Mouse (Mus musculus) large intestine, adult 2 months (tissue): ENCODE measurements around the gene Clca3a2. TPM values are rescaled to one million over a fixed set of nuclear protein-coding genes. Genes with fewer than 3 reads are reported as not detected.
"Not testable (repeated sequence)": the region's sequence is repeated elsewhere in the genome, so short reads cannot be mapped to it uniquely, and the experiment has no call there.

Source experiments
- DNase-seq: peaks from one replicate; pipeline ENCODE4 v3.0.0-alpha.2; 2012; ENCODE audit warnings: low read depth, low spot score
- WGBS: fragments of 180-500 bp; shearing (Covaris S2); methylation state at CpG from one replicate; pipeline ENCODE4 v1.1.7; 2018; 5-methylcytosine and 5-hydroxymethylcytosine counted together
- polyA plus RNA-seq: library from polyadenylated mRNA; depleted of rRNA; stranded (reverse); fragments of >200 nt; gene quantifications from 2 replicates; pipeline ENCODE4 v1.2.3, GENCODE M21; 2012; rRNA removed

Clca3a2 gene
- polyA plus RNA-seq, 1 experiment, result 8.8 TPM

- WGBS, result 83% methylated on average over 19 of the region's 21 CpGs
- not testable (repeated sequence) for DNase-seq
Observed at GRCm38 (mm10) chr3:144749062-144749963, 70.0 kb downstream of the Clca3a2 start.

GRCm38 (mm10) chr3:144747706-144748105, 71.6 kb downstream of the Clca3a2 start:
- WGBS, result 47% methylated on average over 3 of the region's 3 CpGs
- not testable (repeated sequence) for DNase-seq

Other genes starting within 250 kb of the Clca3a2 start
- 3.2 and 3.7 TPM in 2 replicates for gene Hs2st1, start 249.3 kb downstream of the Clca3a2 start, polyA plus RNA-seq
- 129 and 135 TPM in 2 replicates for gene Selenof, start 249.2 kb downstream of the Clca3a2 start, polyA plus RNA-seq
- gene Sh3glb1, start 99.2 kb downstream of the Clca3a2 start, polyA plus RNA-seq, result 18.7 and 19.1 TPM in 2 replicates
- gene Clca3a1, start 58.5 kb downstream of the Clca3a2 start, polyA plus RNA-seq, result 3.4 and 7.0 TPM in 2 replicates
- 110 and 175 TPM in 2 replicates for gene Clca3b, start 29.9 kb upstream of the Clca3a2 start, polyA plus RNA-seq
- 217 and 446 TPM in 2 replicates for gene Clca4b, start 113.0 kb upstream of the Clca3a2 start, polyA plus RNA-seq
- 102 and 252 TPM in 2 replicates for gene Clca4a, start 155.6 kb upstream of the Clca3a2 start, polyA plus RNA-seq
- gene Clca1, start 213.3 kb upstream of the Clca3a2 start, polyA plus RNA-seq, result 539 and 585 TPM in 2 replicates